Mouse (Mus musculus): ENCODE data around the gene Stpg4.

Gene Stpg4

DNA sequence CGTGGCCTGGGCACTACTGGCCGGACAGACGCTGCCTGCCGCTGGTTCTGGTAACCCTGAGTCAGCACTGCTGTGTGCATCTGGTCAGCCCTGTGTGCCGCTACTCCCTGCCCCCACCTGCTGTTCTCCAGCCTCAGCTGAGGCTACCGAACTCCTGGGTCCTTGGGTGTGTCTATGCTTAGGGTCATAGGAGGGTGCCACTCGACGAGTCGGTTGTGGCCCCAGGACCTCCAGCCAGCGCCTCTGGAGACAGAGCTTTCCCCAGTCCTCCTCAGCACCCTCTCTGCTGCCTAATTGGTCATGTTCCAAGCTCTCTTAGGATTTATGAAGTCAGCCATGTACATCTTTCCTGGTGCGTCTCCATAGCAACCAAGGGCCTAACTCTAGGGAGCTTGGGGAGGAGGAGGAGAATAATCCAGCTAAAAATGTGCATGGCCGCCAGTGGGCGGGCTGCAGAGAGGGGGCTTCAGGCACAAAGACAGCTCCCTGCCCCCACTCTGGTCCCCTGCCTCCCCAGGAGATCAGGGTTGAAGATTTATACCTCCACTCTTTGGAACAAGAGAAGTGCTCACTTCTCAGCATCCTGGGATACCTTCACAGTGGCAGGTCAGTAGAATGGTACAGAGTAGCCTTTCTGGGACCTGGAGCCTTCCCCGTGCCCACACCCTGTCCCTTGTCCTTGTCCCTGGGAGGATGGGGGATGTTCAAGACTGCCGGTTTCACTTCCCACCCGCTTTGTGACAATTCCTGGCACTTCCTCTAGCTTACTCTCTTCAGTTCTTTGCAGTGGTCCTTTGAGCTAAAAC, 49.0 kb downstream of the Stpg4 start:
- peak; percentile 27 for DNase-seq (ENCODE audit: low read depth, low spot score)

DNA sequence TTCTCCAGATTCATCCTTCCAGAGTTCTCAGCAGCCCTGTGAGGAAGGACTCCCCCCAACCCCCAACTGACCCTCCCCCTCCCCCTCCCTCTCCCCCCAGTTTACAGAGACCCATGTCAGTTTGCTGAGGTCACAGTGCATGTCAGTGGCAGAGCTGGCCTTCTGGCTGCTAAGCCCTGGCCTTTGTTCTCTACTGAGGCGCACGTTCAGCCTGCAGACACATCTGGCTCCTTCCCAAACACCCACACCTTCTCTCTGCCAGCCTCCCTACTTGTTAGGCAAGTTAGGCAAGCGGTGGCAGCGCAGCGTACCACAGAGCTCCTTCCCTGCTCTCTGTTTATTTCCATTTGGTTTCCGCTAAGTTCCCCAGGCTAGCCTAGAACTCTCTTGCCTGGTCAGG, 50.0 kb downstream of the Stpg4 start:
- DNase-seq (ENCODE audit: low read depth, low spot score) = no peak

DNA sequence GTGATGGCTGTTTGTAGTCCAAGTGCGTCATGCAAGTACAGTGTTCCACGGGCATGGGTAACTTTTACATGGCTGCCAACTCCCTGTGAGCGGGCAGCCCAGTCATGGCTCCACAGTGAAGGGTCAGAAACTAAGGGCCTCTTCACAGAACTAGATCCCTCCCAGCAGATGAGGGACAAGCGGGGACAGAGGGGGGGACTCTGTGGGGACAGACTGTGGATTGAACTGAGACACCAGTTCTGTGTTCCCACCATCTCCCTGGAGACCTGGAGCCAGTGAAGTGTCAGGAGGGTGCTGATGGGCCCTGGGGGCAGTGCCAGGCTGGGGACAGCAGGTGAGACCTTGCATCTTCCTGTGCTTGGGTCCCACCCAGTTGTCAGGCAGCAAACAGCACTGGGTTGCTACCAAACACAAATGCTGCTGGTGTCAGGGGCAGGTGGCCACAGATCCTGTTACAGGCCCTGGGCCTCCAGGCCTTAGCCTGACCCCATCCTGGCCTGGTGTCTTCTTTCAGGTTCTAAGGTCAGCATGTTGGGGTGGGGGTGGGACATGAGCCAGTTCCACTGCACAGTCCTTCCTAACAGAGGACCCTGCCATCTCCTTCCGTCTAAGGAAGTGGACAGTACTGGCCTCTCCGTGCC, 50.6 kb downstream of the Stpg4 start:
- no peak for DNase-seq (ENCODE audit: low read depth, low spot score)

DNA sequence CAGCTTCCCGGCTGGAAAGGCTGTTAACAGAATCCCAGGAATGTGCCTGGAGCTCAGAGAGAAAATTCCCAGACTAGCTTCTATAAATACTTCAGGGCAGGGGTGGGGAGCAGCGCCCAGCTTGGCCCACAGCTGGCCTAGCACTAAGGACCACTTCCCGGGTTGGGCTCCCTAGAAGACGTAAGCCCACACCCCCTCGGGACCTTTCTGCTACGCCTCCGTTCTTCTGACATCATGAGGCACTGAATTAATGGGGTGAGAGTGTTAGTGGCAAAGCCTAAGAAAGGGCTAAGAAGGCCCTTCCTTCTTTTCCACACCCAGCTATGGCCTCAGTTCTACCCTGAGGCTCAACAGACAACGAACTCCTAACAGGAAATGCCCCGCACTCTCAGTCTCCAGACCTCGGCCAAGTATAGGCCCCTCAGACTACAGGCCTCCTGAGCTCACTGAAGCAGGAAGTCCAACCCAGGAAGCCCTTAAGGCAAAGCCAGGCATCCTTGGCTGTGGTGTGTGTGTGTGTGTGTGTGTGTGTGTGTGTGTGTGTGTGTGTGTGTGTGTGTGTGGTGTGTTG, 51.5 kb downstream of the Stpg4 start:
- no peak for DNase-seq (ENCODE audit: low read depth, low spot score)

DNA sequence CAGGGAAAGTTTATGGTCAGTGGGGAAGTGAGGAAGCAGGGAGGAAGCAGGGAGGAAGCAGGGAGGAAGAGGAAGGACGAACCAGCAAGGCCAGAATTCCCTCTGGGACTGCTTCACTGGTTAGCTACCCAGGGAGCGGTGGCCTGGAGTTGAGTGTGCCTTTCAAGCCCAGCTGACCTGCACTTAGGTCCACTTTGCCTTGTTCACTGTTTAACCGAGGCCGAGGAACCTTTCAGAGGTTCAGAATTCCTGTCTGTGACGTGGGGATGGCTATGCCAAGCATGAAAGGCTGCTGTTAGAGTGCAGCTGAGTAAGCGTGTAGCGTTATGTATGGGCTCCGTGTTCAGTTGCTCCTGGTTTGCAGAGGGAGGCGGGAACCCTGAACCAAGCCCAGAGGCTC, 54.2 kb downstream of the Stpg4 start:
- no peak for DNase-seq (ENCODE audit: low read depth, low spot score)

DNA sequence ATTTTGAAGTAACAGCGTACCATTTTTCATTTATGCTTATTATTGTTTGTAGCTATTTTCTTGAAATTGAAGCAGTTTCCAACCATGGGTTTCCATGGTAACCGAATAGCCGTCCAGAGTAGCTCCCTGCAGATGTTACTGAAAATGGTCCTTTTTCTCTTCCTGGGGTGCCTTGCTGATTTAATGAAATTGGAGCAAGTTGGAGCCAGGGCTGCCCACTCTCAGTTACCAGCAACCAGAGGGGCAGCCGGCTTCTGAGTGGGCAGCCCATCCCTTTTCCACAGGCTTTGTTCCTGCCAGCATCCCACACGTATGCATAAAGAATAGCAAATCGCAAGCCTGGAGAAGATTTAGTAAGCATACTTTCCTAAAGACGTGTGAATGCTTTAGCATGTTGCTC, 55.4 kb downstream of the Stpg4 start:
- no peak for DNase-seq (ENCODE audit: low read depth, low spot score)

DNA sequence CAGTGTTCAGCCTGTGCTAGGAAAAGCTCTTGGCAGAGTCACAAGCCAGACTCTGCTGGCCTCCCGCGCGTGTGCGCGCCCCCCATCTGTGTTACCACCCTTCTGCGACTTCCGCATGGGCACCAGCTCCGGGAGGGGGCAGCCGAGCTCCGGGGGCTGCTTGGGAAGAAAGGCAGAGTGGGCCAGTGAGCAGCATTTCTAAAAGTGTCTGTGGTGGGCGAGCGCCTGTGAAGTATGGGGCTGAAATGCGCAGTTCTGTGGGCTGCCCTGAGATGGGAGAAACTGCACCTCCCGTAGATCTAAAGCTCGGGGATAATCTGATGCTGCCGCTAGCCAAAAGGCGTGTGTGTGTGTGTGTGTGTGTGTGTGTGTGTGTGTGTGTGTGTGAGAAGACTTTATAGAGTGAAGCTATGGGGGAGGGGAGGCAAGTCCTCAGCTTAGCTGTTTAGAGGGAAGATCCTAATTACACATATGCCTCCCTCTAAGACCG, 58.2 kb downstream of the Stpg4 start:
- DNase-seq (ENCODE audit: low read depth, low spot score) = no peak

DNA sequence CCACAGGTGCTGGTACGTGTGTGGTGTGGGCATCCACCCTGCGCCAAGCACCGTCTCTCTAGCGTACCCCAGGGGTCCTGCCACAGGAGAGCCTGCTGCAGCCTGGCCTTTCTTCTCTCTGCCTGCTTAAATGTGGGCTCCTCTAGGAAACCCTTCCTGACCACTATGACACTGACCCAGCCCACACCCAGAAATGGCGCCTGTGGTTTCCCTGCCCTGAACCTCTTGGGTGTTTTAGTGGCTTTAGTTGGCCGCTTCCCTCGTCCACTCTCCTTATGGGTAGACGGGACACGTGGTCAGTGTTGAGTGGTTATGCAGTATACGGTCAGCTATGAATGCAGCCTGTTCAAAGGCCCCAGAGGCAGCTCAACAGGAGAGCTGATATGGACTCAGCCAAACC, 59.1 kb downstream of the Stpg4 start:
- no peak for DNase-seq (ENCODE audit: low read depth, low spot score)

DNA sequence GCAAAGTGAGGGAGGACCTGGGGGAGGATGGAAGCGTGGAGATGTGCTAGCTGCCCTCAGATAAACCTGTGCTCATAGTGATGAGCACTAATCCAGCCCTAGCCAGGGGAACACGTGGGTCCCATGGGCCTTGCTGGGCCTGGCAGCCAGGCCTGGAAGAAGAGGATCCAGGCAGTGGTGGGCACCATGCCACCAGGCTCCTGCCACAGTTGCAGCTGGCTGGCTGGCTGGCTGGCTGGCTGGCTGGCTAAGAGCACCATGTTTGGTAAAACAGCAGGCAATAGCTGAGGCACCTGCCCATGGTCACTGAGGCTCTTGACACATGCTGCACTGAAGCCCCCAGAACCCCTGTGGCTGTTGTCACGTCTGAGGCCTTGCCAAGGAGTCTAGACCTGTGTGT, 59.9 kb downstream of the Stpg4 start:
- no peak for DNase-seq (ENCODE audit: low read depth, low spot score)

DNA sequence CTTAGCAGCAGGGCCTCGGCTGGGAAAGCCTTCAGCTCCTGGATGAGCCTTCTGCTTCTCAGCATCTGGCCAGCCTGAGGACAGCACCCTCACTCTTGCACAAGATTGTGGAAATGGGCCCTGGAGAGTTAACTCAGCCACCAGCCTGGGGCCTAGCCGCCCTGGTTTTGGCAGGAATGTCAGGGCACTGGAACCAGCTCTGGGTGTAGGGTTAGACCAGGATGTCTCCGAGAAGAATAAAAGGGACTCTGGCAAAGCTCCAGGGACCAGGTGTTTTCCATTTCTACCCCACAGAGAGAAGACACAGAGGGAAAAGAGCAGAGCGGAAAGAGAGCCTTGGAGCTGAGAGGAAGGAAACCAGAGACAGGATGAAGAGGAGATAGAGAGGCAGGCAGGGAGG, 60.3 kb downstream of the Stpg4 start:
- DNase-seq (ENCODE audit: low read depth, low spot score) = no peak

DNA sequence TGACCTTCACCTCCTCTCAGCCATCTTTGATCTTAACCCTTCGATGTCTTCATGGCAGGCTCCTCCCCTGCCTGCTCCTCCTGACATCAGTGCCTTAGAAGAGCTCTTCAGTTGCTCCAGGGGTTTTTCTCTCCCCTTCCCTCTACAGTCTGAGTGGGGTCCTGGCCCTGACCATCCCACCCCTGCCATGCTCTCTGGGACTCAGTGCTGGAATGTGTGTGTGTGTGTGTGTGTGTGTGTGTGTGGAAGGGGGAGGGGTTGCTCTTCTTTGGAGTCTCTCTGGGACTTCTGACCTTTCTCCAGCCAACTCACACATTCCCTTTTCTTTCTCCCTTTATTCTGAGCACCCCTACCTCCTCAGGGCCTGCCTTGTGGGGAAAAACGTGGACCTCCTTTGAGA, 61.0 kb downstream of the Stpg4 start:
- peak; percentile 26 for DNase-seq (ENCODE audit: low read depth, low spot score)

DNA sequence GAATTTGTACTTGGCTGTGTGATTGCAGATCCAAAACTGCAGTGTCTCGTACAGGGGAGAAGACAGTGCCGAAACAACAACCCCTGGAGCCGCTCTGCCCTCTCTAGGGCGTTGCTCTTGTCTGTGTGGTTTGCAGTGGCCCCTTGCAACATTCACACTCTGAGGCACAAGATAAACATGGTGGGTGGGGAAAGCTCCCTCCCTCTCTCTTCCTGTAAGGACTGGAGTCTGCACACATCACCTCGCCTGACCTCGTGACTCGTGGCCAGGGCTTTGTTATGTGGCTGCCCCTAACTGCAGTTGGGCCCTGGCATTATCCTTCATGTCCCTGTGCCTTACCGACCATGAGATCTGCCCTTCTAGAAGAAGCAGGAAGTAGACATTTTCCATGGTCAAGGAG, 62.3 kb downstream of the Stpg4 start:
- DNase-seq (ENCODE audit: low read depth, low spot score) = no peak

DNA sequence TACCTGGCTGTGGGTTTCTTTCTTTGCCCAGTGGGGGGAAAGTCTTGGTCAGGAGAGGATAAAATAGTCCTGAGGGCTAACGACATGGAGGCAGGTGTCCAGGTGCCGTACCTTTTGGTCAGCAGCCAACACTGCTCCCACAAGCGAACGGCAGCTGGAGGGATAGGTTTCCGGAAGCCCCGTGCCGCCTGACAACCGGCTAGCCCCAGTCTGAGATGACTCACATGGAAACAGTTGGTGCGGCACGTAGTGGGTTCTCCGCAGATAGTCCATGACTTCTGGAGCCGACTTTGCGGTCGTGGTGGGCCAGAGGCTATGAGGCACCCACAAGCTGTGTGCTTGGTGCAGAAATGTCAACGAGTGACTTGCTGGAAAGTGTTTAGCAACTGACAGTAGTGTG, 63.4 kb downstream of the Stpg4 start:
- no peak for DNase-seq (ENCODE audit: low read depth, low spot score)

DNA sequence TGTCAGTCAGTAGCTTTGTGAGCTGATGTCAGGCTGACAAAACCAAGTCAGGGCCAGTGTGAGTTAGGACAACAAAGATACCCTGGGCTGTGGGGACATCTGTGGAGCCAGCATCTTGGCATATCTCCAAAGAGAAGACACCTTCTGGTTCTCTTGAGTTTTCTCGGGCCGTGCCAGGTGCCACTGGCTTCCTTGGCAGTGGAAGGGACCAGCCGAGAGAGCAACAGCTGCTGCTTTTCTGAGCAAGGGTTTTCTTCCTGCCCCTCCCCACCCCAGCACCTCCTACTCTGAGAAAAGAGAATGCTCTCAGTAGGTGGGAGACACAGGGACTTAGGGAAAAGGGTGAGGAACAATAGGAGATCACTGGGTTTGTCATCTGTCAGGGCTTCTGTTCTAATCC, 66.4 kb downstream of the Stpg4 start:
- no peak for DNase-seq (ENCODE audit: low read depth, low spot score)

DNA sequence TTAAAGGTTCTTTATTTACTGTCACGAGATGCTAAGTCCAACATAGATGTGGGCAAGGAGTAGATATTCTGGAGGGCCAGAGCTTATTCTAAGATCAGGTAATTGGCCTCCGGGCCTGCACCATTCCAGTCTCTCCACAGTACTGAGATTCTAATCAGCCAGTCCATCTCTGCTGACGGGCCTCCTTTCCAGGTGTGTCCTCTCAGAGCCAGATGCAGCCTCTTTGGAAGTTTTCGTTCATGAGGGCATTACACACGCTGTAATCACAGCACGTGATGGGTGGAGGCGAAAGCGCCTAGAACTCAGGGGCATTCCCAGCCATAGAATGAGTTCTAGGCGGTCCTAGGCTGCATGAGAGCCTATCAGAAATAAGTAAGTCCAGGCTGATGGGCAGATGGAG, 70.0 kb downstream of the Stpg4 start:
- no peak for DNase-seq (ENCODE audit: low read depth, low spot score)

DNA sequence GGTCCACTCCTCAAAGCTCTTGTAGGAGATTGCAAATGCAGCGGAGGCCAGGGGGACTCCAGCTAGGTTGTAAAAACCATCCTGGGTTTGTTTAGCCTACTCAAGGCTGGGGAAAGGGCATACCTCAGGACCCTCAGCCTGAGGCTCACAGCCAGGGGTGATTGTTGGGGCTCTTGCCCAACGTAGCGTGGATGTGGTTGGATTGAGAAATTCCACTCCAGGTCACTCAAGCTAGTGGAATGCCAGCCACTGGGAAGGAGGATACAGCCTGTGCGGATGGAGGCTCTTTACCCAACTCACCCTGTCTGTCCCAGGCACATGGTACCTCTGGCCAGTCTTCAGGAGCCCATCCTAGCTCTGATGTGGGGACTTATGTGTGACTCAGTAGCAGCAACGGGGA, 71.3 kb downstream of the Stpg4 start:
- DNase-seq (ENCODE audit: low read depth, low spot score) = no peak

DNA sequence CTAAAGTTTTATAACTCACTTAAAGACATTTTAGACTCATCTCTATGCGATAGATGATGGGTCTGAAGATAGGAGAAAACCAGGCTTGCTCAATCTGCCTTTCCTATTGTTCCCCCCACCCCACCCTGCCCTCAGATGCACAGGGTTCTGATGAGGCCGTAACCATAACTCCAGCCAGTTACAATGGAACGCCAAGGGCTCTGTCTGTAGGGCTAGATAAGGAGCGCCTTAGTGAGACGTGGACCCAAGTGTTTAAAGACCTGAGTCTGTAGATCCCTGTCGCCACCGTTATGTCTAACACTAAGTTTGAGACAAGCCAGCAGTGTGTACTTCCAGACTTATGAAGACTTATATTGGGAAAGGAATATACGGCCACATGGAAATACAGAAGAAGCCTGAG, 72.1 kb downstream of the Stpg4 start:
- DNase-seq (ENCODE audit: low read depth, low spot score) = no peak

DNA sequence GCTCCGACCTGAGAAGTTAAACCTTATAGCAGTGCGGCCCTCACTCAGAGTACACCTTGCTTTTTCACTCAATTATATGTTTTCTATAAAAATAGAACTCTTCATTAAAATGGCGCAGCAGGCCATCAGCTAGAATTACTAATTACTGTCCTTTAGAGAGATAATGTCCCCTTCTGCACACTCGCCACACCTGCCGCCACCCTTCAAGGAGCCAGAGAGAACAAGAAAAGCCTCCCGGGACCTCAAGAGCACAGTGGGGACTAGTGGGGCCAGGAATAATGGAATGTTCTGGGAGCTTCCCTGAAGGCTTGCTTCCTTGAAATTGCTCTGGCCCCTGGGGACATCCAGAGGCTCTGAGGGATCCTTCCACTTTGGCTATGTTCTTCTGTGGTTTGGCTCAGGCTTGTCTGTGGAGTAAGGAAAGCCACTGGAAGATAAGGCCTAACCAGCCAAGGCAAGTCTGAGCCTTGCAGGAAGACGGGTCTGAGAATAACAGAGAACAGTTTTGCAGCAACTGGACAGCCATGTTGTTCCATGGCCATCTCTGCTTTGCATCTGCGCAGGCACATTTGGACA, 73.7 kb downstream of the Stpg4 start:
- no peak for DNase-seq (ENCODE audit: low read depth, low spot score)

DNA sequence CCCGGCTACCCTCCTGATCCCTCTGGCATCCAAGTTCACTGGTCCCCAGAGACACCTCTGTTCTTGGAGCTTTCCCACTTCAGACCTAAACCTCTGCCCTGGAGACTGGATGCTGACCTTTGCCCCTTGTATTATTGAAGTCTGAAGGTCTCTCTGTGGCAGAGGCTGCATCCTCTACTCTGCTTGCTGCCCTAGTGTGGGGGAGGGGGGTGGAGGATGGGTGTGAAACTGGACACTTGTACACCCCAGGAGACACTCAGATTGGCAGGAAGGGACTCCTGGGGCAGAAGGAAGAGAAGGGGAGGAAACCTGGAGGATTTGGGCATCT, 74.7 kb downstream of the Stpg4 start:
- DNase-seq (ENCODE audit: low read depth, low spot score) = no peak

DNA sequence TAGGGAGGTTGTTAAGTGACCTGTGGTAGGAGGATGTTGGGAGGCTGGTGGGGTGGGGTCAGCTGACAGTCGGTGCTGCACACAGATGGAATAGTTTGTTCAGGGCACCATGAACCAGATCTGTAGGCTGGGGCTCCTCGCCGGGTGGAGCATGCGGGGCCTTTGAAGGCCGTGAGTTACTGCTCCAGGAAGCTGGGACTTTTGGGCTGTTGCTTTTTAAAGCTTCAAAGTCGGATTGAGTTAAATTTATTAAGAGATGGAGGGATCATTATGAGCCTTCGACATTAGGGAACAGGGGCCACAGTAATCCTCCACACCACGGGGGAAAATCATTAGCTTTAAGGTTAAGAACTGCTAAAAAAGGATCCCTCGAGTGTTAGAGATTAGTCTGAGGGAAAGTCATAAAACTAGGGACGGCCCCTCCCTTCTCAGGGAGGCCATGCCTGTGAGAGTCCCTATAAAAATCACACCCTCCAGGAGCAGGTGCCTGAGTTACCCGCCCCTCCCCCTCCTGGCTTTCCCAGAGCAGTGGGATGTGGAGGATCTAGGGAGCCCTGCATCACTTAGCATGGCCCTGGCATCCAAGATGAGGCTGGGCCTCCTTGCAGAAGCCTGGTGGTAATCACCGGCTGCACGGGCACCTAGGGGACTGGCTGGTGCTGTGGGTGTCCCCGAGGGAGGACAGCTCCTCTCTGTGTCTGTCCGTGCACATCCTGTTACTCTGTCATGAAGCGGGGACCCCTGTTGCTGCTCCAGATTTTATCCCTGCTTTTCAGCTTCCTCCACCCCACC, 75.2 kb downstream of the Stpg4 start:
- DNase-seq (ENCODE audit: low read depth, low spot score) = no peak

DNA sequence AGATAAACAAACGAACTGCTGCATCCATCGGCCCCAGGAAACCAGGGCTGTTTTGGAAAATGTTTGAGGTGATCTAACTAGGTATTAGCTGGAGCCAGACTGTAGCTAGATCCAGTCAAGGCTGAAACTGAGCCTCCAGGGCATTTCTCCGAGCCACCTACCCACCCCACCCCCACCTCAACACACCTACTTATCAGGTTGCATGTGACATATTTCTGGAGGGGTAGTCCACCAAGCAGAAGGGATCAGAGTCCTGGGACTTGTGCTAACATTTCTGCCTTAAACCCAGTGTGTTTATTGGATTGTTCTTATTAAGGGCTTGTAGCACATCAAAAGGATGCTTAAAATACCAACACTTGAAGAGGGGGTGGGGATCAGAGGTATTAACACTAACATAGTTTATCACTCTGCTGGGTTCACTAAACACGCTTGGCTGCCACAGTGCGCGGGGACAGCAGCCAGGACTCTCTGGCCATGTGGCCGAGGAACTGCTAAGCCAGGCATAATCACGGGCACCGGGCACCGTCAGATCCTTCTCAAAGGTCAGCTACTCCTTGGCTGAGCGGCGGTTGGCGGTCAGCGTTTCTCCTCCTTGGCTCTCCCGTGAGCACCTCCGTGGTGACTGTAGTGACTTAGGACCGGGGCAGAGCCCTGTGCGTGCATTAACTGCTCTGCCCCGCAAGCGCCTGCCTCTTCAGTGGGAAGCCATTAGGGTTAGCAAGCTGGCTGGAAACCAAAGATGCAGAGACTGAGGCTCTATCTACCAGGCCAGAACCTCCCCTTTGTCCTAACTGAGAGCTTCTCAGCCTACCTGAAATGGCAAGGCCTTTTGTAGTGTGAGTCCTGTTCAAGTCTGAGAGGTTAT, 76.1 kb downstream of the Stpg4 start:
- DNase-seq (ENCODE audit: low read depth, low spot score) = no peak
